Mouse (Mus musculus): Measurements from ENCODE around the gene Samd4b.
"Not testable (repeated sequence)": the region's sequence is repeated elsewhere in the genome, so short reads cannot be mapped to it uniquely, and the experiment has no call there.

Gene Samd4b

GRCm38 (mm10) chr7:28527922-28528719 lies 69.8 kb downstream of the Samd4b start:
- ChIA-PET POLR2A (interaction anchor here (0.5 to 2.6 kb wide), 29 partner anchors 17 to 481 kb away, joined by 3 to 19 read pairs (median 4); partner anchors contain the start of genes Gmfg (in 2 of the 4), Med29 (in 2 of the 4), Paf1 (in 2 of the 4) and Pak4 (in 2 of the 4)), CTCF (interaction anchor here (0.5 to 3.0 kb wide), 81 partner anchors 10 to 1757 kb away, joined by 3 to 33 read pairs (median 5); partner anchors contain the start of genes Gmfg (in 3 of the 4), Pak4 (in 3 of the 4), Samd4b (in 3 of the 4) and Sycn (in 2 of the 4))

DNA sequence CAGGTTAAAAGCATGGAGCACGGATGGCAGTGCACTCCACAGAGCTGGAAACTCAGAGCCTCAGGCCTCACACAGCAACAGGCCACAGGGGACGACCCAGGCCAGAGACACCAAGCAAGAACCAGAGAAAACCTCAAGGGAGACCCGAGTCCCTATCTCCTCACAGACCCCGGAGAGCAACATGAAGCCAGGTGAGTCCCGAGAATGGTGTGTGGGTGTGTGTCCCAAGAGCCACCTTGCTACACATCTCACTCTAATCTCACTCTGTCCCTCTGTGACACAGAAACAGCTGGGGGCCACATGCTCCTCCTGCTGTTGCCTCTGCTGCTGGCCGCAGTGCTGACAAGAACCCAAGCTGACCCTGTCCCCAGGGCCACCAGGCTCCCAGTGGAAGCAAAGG lies 75.4 kb downstream of the Samd4b start, which contains the start of gene Ifnl3:
Gene Ifnl3 (plus strand): TSS at position 301 of the 400 bp plus-strand sequence.
- POLR2A ChIA-PET: interaction anchor here in 1 of 4 experiments (1.2 kb wide), 1 partner anchor 35 kb away, joined by 3 read pairs; no protein-coding TSS in a partner anchor
- CTCF ChIA-PET: not testable (repeated sequence)

DNA sequence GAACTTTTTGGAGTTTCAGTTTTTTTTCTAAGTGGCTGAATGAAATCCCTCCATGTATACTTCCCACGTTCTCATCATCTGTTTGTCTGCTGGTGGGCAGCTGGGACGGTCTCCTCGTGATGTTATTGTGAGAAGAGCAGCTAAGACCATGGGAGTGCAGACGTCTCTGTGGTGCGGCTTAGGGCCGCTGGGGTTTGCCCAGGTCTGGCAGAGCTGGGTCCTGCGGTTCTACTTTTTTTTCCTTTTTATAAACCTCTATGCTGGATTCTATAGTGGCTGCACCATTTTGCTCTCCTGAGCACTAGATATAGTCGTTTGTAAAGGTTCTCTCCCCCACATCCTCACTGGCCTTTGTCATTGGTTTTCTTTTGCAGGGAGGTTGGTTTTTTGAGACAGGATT lies 86.5 kb downstream of the Samd4b start:
- CTCF ChIA-PET: interaction anchor here in 3 of 4 experiments (0.9 to 1.1 kb wide), 3 partner anchors 16 to 17 kb away, joined by 3 to 4 read pairs (median 4); no protein-coding TSS in a partner anchor
- POLR2A ChIA-PET: interaction anchor here in 1 of 4 experiments (0.5 to 0.7 kb wide), 2 partner anchors 11 to 95 kb away, joined by 3 read pairs; no protein-coding TSS in a partner anchor

GRCm38 (mm10) chr7:28510405-28510974 lies 87.5 kb downstream of the Samd4b start, which contains the start of gene Ifnl2:
Gene Ifnl2, minus strand, starts transcription at chr7:28510455.
- CTCF ChIA-PET: interaction anchor here (0.5 to 1.1 kb wide), 6 partner anchors 11 to 115 kb away, joined by 3 to 4 read pairs (median 4); no protein-coding TSS in a partner anchor
- POLR2A ChIA-PET: interaction anchor here in 1 of 4 experiments (0.5 to 0.7 kb wide), 3 partner anchors 10 to 850 kb away, joined by 3 read pairs; no protein-coding TSS in a partner anchor

- CTCF ChIA-PET: interaction anchor here in 1 of 4 experiments (1.0 kb wide), 1 partner anchor 19 kb away, joined by 5 read pairs; no protein-coding TSS in a partner anchor
- POLR2A ChIA-PET: not testable (repeated sequence)
Measured at GRCm38 (mm10) chr7:28509121-28509520, 88.8 kb downstream of the Samd4b start.

GRCm38 (mm10) chr7:28505585-28505984 lies 92.4 kb downstream of the Samd4b start:
- CTCF ChIA-PET: interaction anchor here (0.6 to 1.2 kb wide), 4 partner anchors 22 to 108 kb away, joined by 3 to 7 read pairs (median 4); no protein-coding TSS in a partner anchor
- POLR2A ChIA-PET: interaction anchor here in 3 of 4 experiments (0.5 to 1.7 kb wide), 11 partner anchors 10 to 305 kb away, joined by 3 to 5 read pairs (median 3); no protein-coding TSS in a partner anchor

DNA sequence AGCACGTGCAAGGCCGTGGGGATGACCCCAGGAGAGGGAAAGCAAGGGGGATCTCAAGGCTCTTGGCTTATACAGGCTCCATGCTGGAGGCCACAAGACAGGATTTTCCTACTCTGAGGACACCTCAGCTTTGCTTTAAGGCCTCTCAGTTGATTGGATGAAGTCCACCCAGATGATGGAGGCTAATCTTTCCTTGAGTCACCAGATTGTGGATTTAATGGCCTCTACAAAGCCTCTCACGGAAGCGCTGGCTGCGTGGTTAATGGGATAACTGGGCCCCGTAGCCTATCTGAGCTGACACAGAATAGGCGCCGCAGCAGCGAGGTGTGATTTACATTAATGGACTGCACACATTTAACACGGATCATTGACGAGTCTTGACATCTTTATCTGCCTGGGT lies 102.5 kb downstream of the Samd4b start:
- POLR2A ChIA-PET: interaction anchor here in 2 of 4 experiments (0.9 to 1.5 kb wide), 3 partner anchors 10 to 103 kb away, joined by 3 to 5 read pairs (median 3); partner anchors contain the start of genes Med29 (in 2 of the 2) and Paf1 (in 2 of the 2)
- CTCF ChIA-PET: interaction anchor here in 2 of 4 experiments (0.5 to 1.1 kb wide), 2 partner anchors 33 to 37 kb away, joined by 3 to 4 read pairs; no protein-coding TSS in a partner anchor

DNA sequence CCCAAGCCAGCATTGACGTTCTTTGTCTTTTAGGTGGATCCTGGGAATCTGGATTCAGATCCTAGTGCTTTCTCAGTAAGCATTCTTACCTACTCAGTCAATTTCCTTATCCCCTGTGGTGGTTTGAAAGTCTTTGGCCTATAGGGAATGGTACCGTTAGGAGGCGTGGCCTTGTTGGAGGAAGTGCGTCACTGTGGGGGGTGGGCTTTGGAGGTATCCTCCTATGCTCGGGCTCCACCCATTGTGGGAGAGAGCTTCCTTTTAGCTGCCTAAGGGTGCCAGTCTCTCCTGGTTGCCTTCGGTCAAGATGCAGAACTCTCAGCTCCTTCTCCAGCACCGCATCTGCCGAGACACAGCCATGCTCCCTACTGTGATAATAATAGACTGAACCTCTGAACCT lies 105.6 kb downstream of the Samd4b start:
- ChIA-PET CTCF (interaction anchor here (0.6 to 2.9 kb wide), 18 partner anchors 9 to 244 kb away, joined by 3 to 32 read pairs (median 3); partner anchors contain the start of gene Gmfg (in 1 of the 4)), POLR2A (interaction anchor here in 2 of 4 experiments (0.6 to 2.2 kb wide), 26 partner anchors 9 to 374 kb away, joined by 3 to 9 read pairs (median 4); partner anchors contain the start of genes Gmfg (in 2 of the 2), Med29 (in 1 of the 2), Paf1 (in 1 of the 2) and Pak4 (in 1 of the 2))

DNA sequence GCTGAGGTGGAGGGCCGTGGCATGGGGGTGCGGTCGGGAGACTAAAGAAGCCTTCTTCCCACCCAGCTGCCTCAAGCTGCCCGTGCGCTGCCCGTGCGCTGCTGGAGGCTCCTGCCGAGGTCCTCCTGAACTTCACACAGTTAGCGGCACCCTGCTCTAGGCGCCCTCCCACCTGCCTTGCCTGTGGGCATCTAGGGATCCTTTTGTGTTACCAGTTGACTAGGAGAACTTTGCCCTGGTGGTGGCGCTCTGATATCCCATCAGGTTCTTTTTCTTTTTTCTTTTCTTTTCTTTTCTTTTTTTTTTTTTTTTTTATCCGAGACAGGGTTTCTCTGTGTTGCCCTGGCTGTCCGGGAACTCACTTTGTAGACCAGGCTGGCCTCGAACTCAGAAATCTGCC lies 107.0 kb downstream of the Samd4b start:
- ChIA-PET POLR2A (interaction anchor here in 2 of 4 experiments (0.7 to 2.2 kb wide), 6 partner anchors 26 to 237 kb away, joined by 3 to 8 read pairs (median 3); partner anchors contain the start of genes Pak4 (in 1 of the 2) and Samd4b (in 1 of the 2)), CTCF (interaction anchor here in 3 of 4 experiments (0.8 to 2.9 kb wide), 7 partner anchors 8 to 251 kb away, joined by 3 to 32 read pairs (median 3); partner anchors contain the start of genes Gmfg (in 1 of the 3), Mrps12 (in 1 of the 3) and Sars2 (in 1 of the 3))

- ChIA-PET POLR2A (interaction anchor here in 1 of 4 experiments (0.7 to 1.2 kb wide), 6 partner anchors 25 to 375 kb away, joined by 3 to 4 read pairs (median 3); no protein-coding TSS in a partner anchor), CTCF (interaction anchor here in 3 of 4 experiments (0.8 to 2.9 kb wide), 5 partner anchors 9 to 251 kb away, joined by 3 to 32 read pairs (median 3); partner anchors contain the start of genes Gmfg (in 1 of the 3), Mrps12 (in 1 of the 3) and Sars2 (in 1 of the 3))
Measured at GRCm38 (mm10) chr7:28490410-28490809, 107.5 kb downstream of the Samd4b start.

GRCm38 (mm10) chr7:28488030-28488491 lies 109.9 kb downstream of the Samd4b start:
- POLR2A ChIA-PET: interaction anchor here in 3 of 4 experiments (0.6 to 2.3 kb wide), 44 partner anchors 9 to 480 kb away, joined by 3 to 12 read pairs (median 4); partner anchors contain the start of genes Med29 (in 2 of the 3), Paf1 (in 2 of the 3), Pak4 (in 2 of the 3) and Gmfg (in 1 of the 3)
- CTCF ChIA-PET: interaction anchor here in 3 of 4 experiments (0.6 to 2.2 kb wide), 9 partner anchors 40 to 997 kb away, joined by 3 to 14 read pairs (median 4); partner anchors contain the start of gene Gmfg (in 2 of the 3)

DNA sequence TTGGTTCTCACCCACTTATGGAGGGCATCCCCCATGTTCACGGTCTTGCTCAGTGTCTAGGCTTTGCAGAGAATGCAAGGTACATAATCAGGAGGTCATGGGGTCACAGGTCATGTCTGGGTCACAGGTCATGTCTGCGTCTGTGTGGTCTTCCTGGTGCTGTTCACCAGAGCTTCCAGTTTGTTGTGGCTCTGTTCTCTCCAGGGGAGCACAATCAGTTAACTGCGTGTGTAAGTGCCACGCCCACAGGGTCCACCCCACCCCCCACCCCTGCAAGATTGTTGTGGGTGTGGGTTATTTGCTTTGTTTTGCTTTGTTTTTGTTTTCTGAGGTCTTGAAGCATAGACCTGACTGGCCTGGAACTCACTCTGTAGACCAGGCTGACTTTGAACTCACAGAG lies 113.8 kb downstream of the Samd4b start:
- POLR2A ChIA-PET: interaction anchor here in 3 of 4 experiments (0.5 to 2.9 kb wide), 10 partner anchors 8 to 1984 kb away, joined by 3 to 9 read pairs (median 5); partner anchors contain the start of gene Gmfg (in 1 of the 3)
- CTCF ChIA-PET: interaction anchor here in 2 of 4 experiments (0.5 to 1.7 kb wide), 3 partner anchors 15 to 117 kb away, joined by 3 to 6 read pairs (median 5); no protein-coding TSS in a partner anchor

GRCm38 (mm10) chr7:28482854-28483253 lies 115.1 kb downstream of the Samd4b start:
- ChIA-PET CTCF (interaction anchor here in 1 of 4 experiments (1.0 to 1.3 kb wide), 2 partner anchors 10 to 42 kb away, joined by 3 read pairs; no protein-coding TSS in a partner anchor), POLR2A (interaction anchor here in 2 of 4 experiments (0.6 to 2.9 kb wide), 14 partner anchors 9 to 605 kb away, joined by 3 to 9 read pairs (median 4); partner anchors contain the start of genes Gmfg (in 2 of the 2), Rps16 (in 1 of the 2) and Supt5 (in 1 of the 2))

GRCm38 (mm10) chr7:28478854-28479253 lies 119.1 kb downstream of the Samd4b start:
- ChIA-PET CTCF (no interaction called here), POLR2A (interaction anchor here in 2 of 4 experiments (1.2 to 1.5 kb wide), 5 partner anchors 8 to 32 kb away, joined by 3 to 5 read pairs (median 5); no protein-coding TSS in a partner anchor)

- CTCF ChIA-PET: interaction anchor here in 1 of 4 experiments (1.1 to 1.3 kb wide), 2 partner anchors 51 to 91 kb away, joined by 3 to 4 read pairs; no protein-coding TSS in a partner anchor
- POLR2A ChIA-PET: interaction anchor here in 1 of 4 experiments (1.3 kb wide), 1 partner anchor 8 kb away, joined by 3 read pairs; no protein-coding TSS in a partner anchor
Measured at GRCm38 (mm10) chr7:28477363-28477762, 120.6 kb downstream of the Samd4b start.

DNA sequence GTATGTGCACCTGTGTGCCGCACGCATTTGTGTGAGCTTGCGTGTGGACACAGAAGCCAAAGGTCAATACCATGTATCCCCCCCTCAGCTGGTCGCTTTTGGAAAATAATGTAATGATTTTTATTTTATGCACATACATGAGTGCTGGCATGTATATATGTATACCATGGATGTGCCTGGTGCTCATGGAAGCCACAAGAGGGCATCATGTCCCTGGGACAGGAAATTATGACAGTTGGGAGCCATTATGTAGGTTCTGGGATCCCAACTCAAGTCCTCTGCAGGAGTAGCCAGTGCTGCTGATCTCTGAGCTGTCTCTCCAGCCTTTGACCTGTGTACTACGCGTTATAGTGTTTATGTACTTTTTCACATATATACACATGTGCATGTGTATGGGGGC lies 121.8 kb downstream of the Samd4b start:
- POLR2A ChIA-PET: interaction anchor here in 3 of 4 experiments (0.5 to 1.3 kb wide), 3 partner anchors 24 to 266 kb away, joined by 3 read pairs; partner anchors contain the start of genes Mrps12 (in 1 of the 3), Rps16 (in 1 of the 3) and Sars2 (in 1 of the 3)
- CTCF ChIA-PET: interaction anchor here in 2 of 4 experiments (0.8 to 1.1 kb wide), 3 partner anchors 53 to 94 kb away, joined by 3 to 4 read pairs (median 3); no protein-coding TSS in a partner anchor
